Mouse (Mus musculus): ENCODE measurements around the gene Nccrp1.

- TF ChIP-seq CTCF (IDR thresholded peaks at IDR 0.05) (no peak), POLR2A (IDR thresholded peaks at IDR 0.05; ENCODE audit: insufficient read depth, low read depth, low read length) (no peak)
Observed at GRCm38 (mm10) chr7:28577826-28578542, 30.9 kb upstream of the Nccrp1 start.

Data from heart, adult 2 months (tissue).